Mouse (Mus musculus) limb, embryonic 14.5 days (tissue): ENCODE measurements at regions not wholly inside any gene's neighbourhood (a gene's known extent, or its start where the extent isn't known, plus 50 kb on each side); places are given as distances from the start of the nearest gene placed in this dataset.
A peak's percentile ranks its signal among the peaks of the same experiment; 100 is the strongest.

Experiments
- ATAC-seq: fragments of 200-750 bp; cut with Nextera tagmentation; 2 replicates; pipeline ENCODE4 v1.8.0; 2017; ENCODE audit warnings: low read depth, moderate number of reproducible peaks, moderate TSS enrichment; ENCODE audit not compliant: low FRiP score
- DNase-seq: peaks from one replicate; pipeline ENCODE4 v3.0.0-alpha.2; 2015; ENCODE audit warnings: low spot score
- H3K27ac ChIP-seq: fragments of 300-500 bp; sonication (generic); replicated peaks from 2 replicates; pipeline ENCODE4 v1.5.1; 2014; ENCODE audit warnings: low read depth, mild to moderate bottlenecking, low read length, moderate library complexity, mixed read lengths
- H3K27me3 ChIP-seq: fragments of 300-500 bp; sonication (generic); 2 replicates; pipeline ENCODE4 v1.6.1; 2014; ENCODE audit warnings: low read length, mixed read lengths; ENCODE audit not compliant: control insufficient read depth, insufficient read depth
- H3K36me3 ChIP-seq: fragments of 300-500 bp; sonication (generic); 2 replicates; pipeline ENCODE4 v1.6.1; 2014; ENCODE audit warnings: mild to moderate bottlenecking, low read length, moderate library complexity, mixed read lengths; ENCODE audit not compliant: control insufficient read depth, insufficient read depth
- H3K4me1 ChIP-seq: fragments of 300-500 bp; sonication (generic); 2 replicates; pipeline ENCODE4 v1.6.1; 2014; ENCODE audit warnings: antibody characterized with exemption, low read length, mixed read lengths; ENCODE audit not compliant: control insufficient read depth, insufficient read depth
- H3K4me2 ChIP-seq: fragments of 300-500 bp; sonication (generic); replicated peaks from 2 replicates; pipeline ENCODE4 v1.6.1; 2014; ENCODE audit warnings: low read depth, mild to moderate bottlenecking, low read length, moderate library complexity; ENCODE audit not compliant: severe bottlenecking
- H3K4me3 ChIP-seq: fragments of 300-500 bp; sonication (generic); replicated peaks from 2 replicates; pipeline ENCODE4 v1.5.1; 2014; ENCODE audit warnings: low read length
- H3K9ac ChIP-seq: fragments of 300-500 bp; sonication (generic); 2 replicates; pipeline ENCODE4 v1.6.1; 2014; ENCODE audit warnings: mild to moderate bottlenecking, low read depth, low read length, moderate library complexity; ENCODE audit not compliant: severe bottlenecking
- H3K9me3 ChIP-seq: fragments of 300-500 bp; sonication (generic); 2 replicates; pipeline ENCODE4 v1.6.1; 2016; ENCODE audit warnings: low read length; ENCODE audit not compliant: control insufficient read depth
- POLR2A ChIP-seq: fragments of 200-500 bp; IDR thresholded peaks from 2 replicates; pipeline ENCODE4 v1.8.0; 2012; ENCODE audit warnings: inconsistent platforms, mild to moderate bottlenecking, moderate library complexity, borderline replicate concordance; ENCODE audit not compliant: insufficient read depth, insufficient read length; ENCODE audit errors: extremely low read depth
- WGBS: fragments of 180-500 bp; shearing (Covaris S2); extraction: QIAGEN DNeasy Blood & Tissue Kit; methylation state at CpG from one replicate; pipeline ENCODE4 v1.1.7; 2014; 5-methylcytosine and 5-hydroxymethylcytosine counted together

DNA sequence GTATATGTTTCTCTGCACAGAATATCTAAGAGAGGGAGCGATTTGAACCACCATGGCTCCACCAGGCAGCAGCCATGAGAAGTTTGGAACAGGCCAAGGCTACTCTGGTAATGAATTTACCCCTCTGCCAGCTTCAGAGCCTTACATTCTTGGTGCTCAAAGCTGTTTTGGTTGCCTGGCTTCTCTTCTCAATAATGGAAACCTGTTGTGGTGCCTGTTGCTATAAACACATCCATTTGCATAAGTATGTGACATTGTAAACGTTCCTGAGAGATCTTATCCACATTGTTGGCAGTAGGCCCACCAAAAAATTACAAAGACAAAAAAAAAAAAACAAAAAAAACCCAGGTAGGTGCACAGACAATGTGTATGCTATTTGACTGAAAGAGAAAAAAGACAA lies 203.2 kb downstream of the Barx2 start:
- H3K36me3 ChIP-seq: no peaks in the 10 kb centered on the region
- ATAC-seq: no peak
- 51% methylated on average over 2 of the region's 2 CpGs for WGBS

DNA sequence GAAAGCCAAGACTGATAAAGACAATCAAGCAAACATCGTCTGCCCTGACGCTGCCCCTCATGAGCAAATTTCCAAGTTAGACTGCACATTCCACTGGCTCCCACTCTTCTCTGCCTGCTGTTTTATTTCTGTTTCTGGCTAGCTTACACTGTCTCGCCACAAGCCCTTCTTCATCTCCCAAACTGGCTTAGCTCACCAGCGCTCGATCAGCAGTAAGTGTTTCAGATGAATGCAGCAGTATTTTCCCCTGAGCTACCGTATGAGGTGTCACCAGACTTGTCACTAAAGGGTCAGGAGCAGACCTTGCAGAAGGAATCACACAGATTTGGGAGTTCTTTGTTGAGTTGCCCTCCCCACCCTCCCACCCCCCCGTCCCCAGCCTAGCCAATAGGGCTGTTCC lies 206.6 kb downstream of the Barx2 start:
- no peaks in the 10 kb centered on the region for H3K9me3 ChIP-seq
- H3K4me2 ChIP-seq: no peak overlapping the region
- DNase-seq (no peak), ATAC-seq (no peak)
- 73% methylated on average over 6 of the region's 7 CpGs for WGBS
- H3K27me3 ChIP-seq: no peaks in the 10 kb centered on the region
- TF ChIP-seq POLR2A: no peak
- no peak overlapping the region for H3K4me3 ChIP-seq
- no peaks in the 10 kb centered on the region for H3K36me3 ChIP-seq
- no peak overlapping the region for H3K9ac ChIP-seq
- peaks cover 4% of the 10 kb centered on the region; the same call in 1 of the 2 replicates for H3K4me1 ChIP-seq
- H3K27ac ChIP-seq: no peak overlapping the region

More for the DNA sequence above, 203.2 kb downstream of the Barx2 start:
- H3K9me3 ChIP-seq: no peaks in the 10 kb centered on the region
- H3K4me3 ChIP-seq: no peak overlapping the region
- H3K4me1 ChIP-seq: peaks cover 4% of the 10 kb centered on the region; the same call in 1 of the 2 replicates
- no peak overlapping the region for H3K4me2 ChIP-seq
- H3K27ac ChIP-seq: no peak overlapping the region
- no peak overlapping the region for H3K9ac ChIP-seq
- TF ChIP-seq POLR2A: no peak
- no peaks in the 10 kb centered on the region for H3K27me3 ChIP-seq
- DNase-seq: no peak

GRCm38 (mm10) chr9:31690921-31691475 lies 222.3 kb downstream of the Barx2 start:
- no peak overlapping the region for H3K27ac ChIP-seq
- H3K9ac ChIP-seq: no peak overlapping the region
- DNase-seq (no peak), ATAC-seq (no peak)
- no peak overlapping the region for H3K4me3 ChIP-seq
- H3K27me3 ChIP-seq: no peaks in the 10 kb centered on the region
- no peak for TF ChIP-seq POLR2A
- WGBS: 77% methylated on average over 7 of the region's 7 CpGs
- no peak overlapping the region for H3K4me2 ChIP-seq
- H3K4me1 ChIP-seq: peaks cover 11% of the 10 kb centered on the region
- no peaks in the 10 kb centered on the region for H3K36me3 ChIP-seq
- no peaks in the 10 kb centered on the region for H3K9me3 ChIP-seq

- no peaks in the 10 kb centered on the region for H3K9me3 ChIP-seq
- no peak for TF ChIP-seq POLR2A
- H3K36me3 ChIP-seq: no peaks in the 10 kb centered on the region
- peak; percentile 38 for DNase-seq
- H3K4me2 ChIP-seq: peak overlapping the region; percentile 37
- H3K27me3 ChIP-seq: no peaks in the 10 kb centered on the region
- ATAC-seq: no peak
- peaks cover 27% of the 10 kb centered on the region for H3K4me1 ChIP-seq
- 5% methylated on average over 3 of the region's 3 CpGs for WGBS
- H3K9ac ChIP-seq: peak overlapping the region; percentile 17
- H3K27ac ChIP-seq: no peak overlapping the region
- H3K4me3 ChIP-seq: no peak overlapping the region
Observed at GRCm38 (mm10) chr9:31688398-31688705, 224.1 kb upstream of the Tmem45b start.

DNA sequence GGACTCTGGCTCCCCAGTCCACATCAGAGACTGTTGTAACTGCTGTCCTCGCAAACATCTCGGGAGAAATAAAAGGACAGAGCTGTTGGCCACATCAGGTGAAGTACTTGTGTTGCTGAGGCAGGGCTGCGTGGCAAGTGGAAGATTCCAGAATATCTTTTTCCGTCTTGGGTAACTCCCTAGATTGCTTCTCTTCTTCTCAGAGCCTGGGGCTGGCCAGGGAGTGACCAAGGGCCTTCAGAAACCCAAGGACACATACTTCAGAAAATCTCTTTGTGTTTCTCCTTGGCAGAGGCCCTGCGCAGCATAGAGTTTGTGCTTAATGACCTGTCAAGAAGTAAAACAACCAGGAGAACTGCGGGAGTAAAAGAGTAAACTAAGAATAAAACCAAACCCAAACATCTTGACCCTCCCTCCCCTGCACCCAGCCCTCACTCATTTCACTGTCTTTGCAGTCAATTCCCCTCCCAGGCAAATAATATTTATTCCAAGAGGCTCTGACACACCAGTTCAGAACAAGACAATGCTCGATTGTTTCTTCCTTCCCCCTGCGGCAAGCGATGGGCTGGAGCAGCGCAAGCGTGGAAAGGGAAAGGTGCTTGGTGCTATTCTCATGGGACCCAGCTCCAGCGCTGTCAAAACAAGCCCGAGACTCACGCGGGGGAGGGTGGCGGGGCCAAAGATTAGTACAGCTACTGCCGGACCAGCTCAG lies 223.6 kb upstream of the Tmem45b start:
- ATAC-seq (no peak; the same call in 1 of the 2 replicates), DNase-seq (no peak)
- TF ChIP-seq POLR2A: no peak
- H3K27me3 ChIP-seq: no peaks in the 10 kb centered on the region
- H3K4me2 ChIP-seq: peak overlapping the region; percentile 37
- 18% methylated on average over 17 of the region's 17 CpGs for WGBS
- peaks cover 32% of the 10 kb centered on the region for H3K4me1 ChIP-seq
- peak overlapping the region; percentile 17 for H3K9ac ChIP-seq
- H3K4me3 ChIP-seq: no peak overlapping the region
- H3K9me3 ChIP-seq: no peaks in the 10 kb centered on the region
- H3K27ac ChIP-seq: no peak overlapping the region
- H3K36me3 ChIP-seq: no peaks in the 10 kb centered on the region
